In genomic region chr3:28264841-28265150, GRCm38 (mm10) we compare ENCODE assay signal across 8 mouse cellular contexts. TPM values are rescaled to one million over a fixed set of nuclear protein-coding genes. Genes with fewer than 3 reads are reported as not detected.
A peak's percentile ranks its signal among the peaks of the same experiment; 100 is the strongest.
DNase-seq lines count a peak whose midpoint lies in the region; ATAC-seq lines count a peak whose summit lies in the region.

No protein-coding gene starts in this region.

- no peak overlapping the region for H3K27ac ChIP-seq in lung, embryonic 16.5 days (ENCODE audit: low read length)
- peak overlapping the region; percentile 96 for H3K27ac ChIP-seq in forebrain, embryonic 16.5 days (ENCODE audit: low read length)
- H3K27ac ChIP-seq in limb, embryonic 15.5 days: no peak overlapping the region
- H3K27ac ChIP-seq in stomach, embryonic 16.5 days (ENCODE audit: low read length): no peak overlapping the region

- no peaks in the 10 kb centered on the region for H3K36me3 ChIP-seq in lung, embryonic 16.5 days (ENCODE audit: control insufficient read depth, insufficient read depth, low read length)
- H3K36me3 ChIP-seq in forebrain, embryonic 16.5 days (ENCODE audit: control insufficient read depth, insufficient read depth): no peaks in the 10 kb centered on the region
- no peaks in the 10 kb centered on the region for H3K36me3 ChIP-seq in limb, embryonic 15.5 days
- H3K36me3 ChIP-seq in stomach, embryonic 16.5 days (ENCODE audit: control insufficient read depth, insufficient read depth, low read length): no peaks in the 10 kb centered on the region

- peaks cover 15% of the 10 kb centered on the region for H3K4me1 ChIP-seq in lung, embryonic 16.5 days (replicated peaks; ENCODE audit: control insufficient read depth, insufficient read depth, low read length)
- peaks cover 36% of the 10 kb centered on the region for H3K4me1 ChIP-seq in forebrain, embryonic 16.5 days (replicated peaks; ENCODE audit: control insufficient read depth, insufficient read depth, low read length)
- peaks cover 14% of the 10 kb centered on the region for H3K4me1 ChIP-seq in limb, embryonic 15.5 days
- H3K4me1 ChIP-seq in stomach, embryonic 16.5 days (ENCODE audit: control insufficient read depth, insufficient read depth, low read length): peaks cover 9% of the 10 kb centered on the region; the same call in 1 of the 2 replicates

- peak overlapping the region; percentile 74; the same call in 1 of the 2 replicates for H3K9ac ChIP-seq in lung, embryonic 16.5 days (ENCODE audit: low read length)
- peak overlapping the region; percentile 94 for H3K9ac ChIP-seq in forebrain, embryonic 16.5 days (replicated peaks; ENCODE audit: low read depth, low read length)
- H3K9ac ChIP-seq in limb, embryonic 15.5 days: no peak overlapping the region
- H3K9ac ChIP-seq in stomach, embryonic 16.5 days (ENCODE audit: low read length): peak overlapping the region; percentile 87

- H3K27me3 ChIP-seq in lung, embryonic 16.5 days (ENCODE audit: control insufficient read depth, insufficient read depth, low read depth, low read length): no peaks in the 10 kb centered on the region
- no peaks in the 10 kb centered on the region for H3K27me3 ChIP-seq in forebrain, embryonic 16.5 days (replicated peaks; ENCODE audit: control insufficient read depth, insufficient read depth, low read length)
- peaks cover 22% of the 10 kb centered on the region for H3K27me3 ChIP-seq in limb, embryonic 15.5 days
- H3K27me3 ChIP-seq in stomach, embryonic 16.5 days (ENCODE audit: control insufficient read depth, insufficient read depth, low read length): no peaks in the 10 kb centered on the region

- ATAC-seq in lung, embryonic 16.5 days (ENCODE audit: low read depth): no peak
- no peak for ATAC-seq in forebrain, embryonic 16.5 days
- ATAC-seq in limb, embryonic 15.5 days (ENCODE audit: insufficient number of reproducible peaks, low FRiP score, low TSS enrichment, low read depth): no peak
- ATAC-seq in stomach, embryonic 16.5 days (ENCODE audit: insufficient read depth, low FRiP score): no peak

- H3K4me2 ChIP-seq in lung, embryonic 16.5 days (ENCODE audit: low read depth, low read length): peak overlapping the region; percentile 87
- peak overlapping the region; percentile 84 for H3K4me2 ChIP-seq in forebrain, embryonic 16.5 days (ENCODE audit: low read length)
- H3K4me2 ChIP-seq in limb, embryonic 15.5 days: peak overlapping the region; percentile 95
- H3K4me2 ChIP-seq in stomach, embryonic 16.5 days (ENCODE audit: low read depth, low read length): peak overlapping the region; percentile 88

- 31% methylated on average over 5 of the region's 5 CpGs for WGBS in lung, embryonic 16.5 days
- WGBS in forebrain, embryonic 16.5 days: 12% methylated on average over 5 of the region's 5 CpGs
- 37% methylated on average over 5 of the region's 5 CpGs for WGBS in limb, embryonic 15.5 days
- WGBS in stomach, embryonic 16.5 days: 38% methylated on average over 5 of the region's 5 CpGs

- DNase-seq in lung, postnatal 36 days: no peak
- DNase-seq in urinary bladder, postnatal 10 days (ENCODE audit: low spot score): no peak
- no peak for DNase-seq in cerebellum, adult 9-11 months
- no peak for DNase-seq in spleen, postnatal 14 days (ENCODE audit: low spot score in 2 of 2)

- H3K4me3 ChIP-seq in lung, embryonic 16.5 days (ENCODE audit: low read length): peak overlapping the region; percentile 66
- peak overlapping the region; percentile 86 for H3K4me3 ChIP-seq in forebrain, embryonic 16.5 days (replicated peaks; ENCODE audit: low read length)
- peak overlapping the region; percentile 62 for H3K4me3 ChIP-seq in limb, embryonic 15.5 days
- H3K4me3 ChIP-seq in stomach, embryonic 16.5 days (replicated peaks; ENCODE audit: low read length): peak overlapping the region; percentile 78

- no peaks in the 10 kb centered on the region for H3K9me3 ChIP-seq in lung, embryonic 16.5 days (ENCODE audit: control insufficient read depth, low read length)
- no peaks in the 10 kb centered on the region for H3K9me3 ChIP-seq in forebrain, embryonic 16.5 days (ENCODE audit: control insufficient read depth, low read length)
- no peaks in the 10 kb centered on the region for H3K9me3 ChIP-seq in limb, embryonic 15.5 days
- no peaks in the 10 kb centered on the region for H3K9me3 ChIP-seq in stomach, embryonic 16.5 days (replicated peaks; ENCODE audit: control insufficient read depth, low read length)

RNA-seq across cellular contexts. Expression of gene Tnik, which starts 1.8 kb away (rescaled TPM):
- 10.4 and 11.1 TPM in 2 replicates for polyA plus RNA-seq in lung, embryonic 16.5 days (2015; fragmentation: Nextera tagmentation; extraction: Ambion mirVana)
- 90.9 and 111 TPM in 2 replicates for polyA plus RNA-seq in forebrain, embryonic 16.5 days (2015; fragmentation: Nextera tagmentation; extraction: Ambion mirVana)
- 7.1 and 7.6 TPM in 2 replicates for polyA plus RNA-seq in limb, embryonic 15.5 days (2015; fragmentation: Nextera tagmentation; extraction: Ambion mirVana)
- 12.9 and 16.9 TPM in 2 replicates for polyA plus RNA-seq in stomach, embryonic 16.5 days (2015; fragmentation: Nextera tagmentation; extraction: Ambion mirVana)
